Comparison of ENCODE assay signal across 17 mouse cellular contexts in the genomic region with DNA sequence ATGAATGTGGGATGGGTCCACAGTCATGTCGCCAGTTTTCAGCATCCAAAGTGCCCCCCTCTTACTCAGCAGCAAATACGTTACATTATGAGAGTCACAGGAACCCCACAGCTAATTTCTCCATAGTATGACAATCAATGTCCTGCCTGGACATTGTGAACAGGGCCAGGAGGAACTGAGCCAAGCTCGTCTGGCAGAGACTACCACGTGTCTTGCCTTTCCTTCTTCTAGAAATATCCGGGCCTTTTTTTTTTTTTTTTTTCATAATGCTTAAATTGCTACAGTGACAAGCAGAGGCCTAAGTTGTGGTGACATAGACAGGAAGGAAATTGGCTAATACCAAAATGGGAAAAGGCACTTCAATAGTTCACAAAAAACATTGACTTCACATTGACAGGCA. TPM values are rescaled to one million over a fixed set of nuclear protein-coding genes. Genes with fewer than 3 reads are reported as not detected.
DNase-seq lines count a peak whose midpoint lies in the region; ATAC-seq and TF ChIP-seq lines count a peak whose summit lies in the region.
"Had no signal": no experiment of that assay in that cellular context is flagged by ENCODE, and none has a peak within 500 bp of the region (broad histone marks: within the 10 kb centered on the region; RNA-seq: fewer than 3 reads in every experiment).

No protein-coding gene starts in this region.

- 69% methylated on average over 5 of the region's 5 CpGs for WGBS in heart, embryonic 12.5 days
- 58% methylated on average over 5 of the region's 5 CpGs for WGBS in liver, adult 2 months

- H3K4me3 ChIP-seq in heart, embryonic 12.5 days, result no peak overlapping the region
- no peak overlapping the region for H3K4me3 ChIP-seq in liver, adult 2 months (ENCODE audit: insufficient read depth, low read depth, low read length)
- H3K4me3 ChIP-seq: embryonic facial prominence, embryonic 15.5 days; forebrain, embryonic 10.5 days; limb, embryonic 15.5 days had no signal

- H3K36me3 ChIP-seq in heart, embryonic 12.5 days, result no peaks in the 10 kb centered on the region
- H3K36me3 ChIP-seq in liver, adult 2 months (ENCODE audit: control insufficient read depth, insufficient read depth, low read length), result no peaks in the 10 kb centered on the region
- H3K36me3 ChIP-seq: embryonic facial prominence, embryonic 15.5 days; forebrain, embryonic 10.5 days; limb, embryonic 15.5 days had no signal

- no peaks in the 10 kb centered on the region for H3K9me3 ChIP-seq in heart, embryonic 12.5 days (replicated peaks)
- H3K9me3 ChIP-seq: embryonic facial prominence, embryonic 15.5 days; forebrain, embryonic 10.5 days; limb, embryonic 15.5 days had no signal

- H3K27me3 ChIP-seq in heart, embryonic 12.5 days (replicated peaks), result no peaks in the 10 kb centered on the region
- no peaks in the 10 kb centered on the region for H3K27me3 ChIP-seq in liver, adult 2 months (ENCODE audit: control insufficient read depth, insufficient read depth, low read length)
- H3K27me3 ChIP-seq: embryonic facial prominence, embryonic 15.5 days; limb, embryonic 15.5 days had no signal

- H3K27ac ChIP-seq in heart, embryonic 12.5 days (ENCODE audit: poor library complexity, severe bottlenecking), result no peak overlapping the region
- H3K27ac ChIP-seq in liver, adult 2 months (replicated peaks; ENCODE audit: insufficient read depth, low read depth, low read length), result no peak overlapping the region
- H3K27ac ChIP-seq: embryonic facial prominence, embryonic 15.5 days; forebrain, embryonic 10.5 days; hindbrain, embryonic 14.5 days; limb, embryonic 15.5 days had no signal

- ATAC-seq in heart, embryonic 12.5 days (ENCODE audit: insufficient number of reproducible peaks, low FRiP score), result no peak
- peak; percentile 76 for ATAC-seq in granulocyte monocyte progenitor cell, adult 5-6 weeks (replicated peaks; ENCODE audit: poor library complexity, severe bottlenecking)

- H3K4me1 ChIP-seq in heart, embryonic 12.5 days (replicated peaks), result peaks cover 5% of the 10 kb centered on the region; the same call in 1 of the 2 replicates
- H3K4me1 ChIP-seq in liver, adult 2 months (ENCODE audit: control insufficient read depth, insufficient read depth, low read length), result no peaks in the 10 kb centered on the region
- H3K4me1 ChIP-seq: embryonic facial prominence, embryonic 15.5 days; forebrain, embryonic 10.5 days; limb, embryonic 15.5 days had no signal

- H3K4me2 ChIP-seq in heart, embryonic 12.5 days, result no peak overlapping the region
- H3K4me2 ChIP-seq: embryonic facial prominence, embryonic 15.5 days; hindbrain, embryonic 14.5 days; limb, embryonic 15.5 days had no signal

- no peak overlapping the region for H3K9ac ChIP-seq in heart, embryonic 12.5 days
- no peak overlapping the region for H3K9ac ChIP-seq in liver, adult 2 months (ENCODE audit: low read depth, low read length)
- H3K9ac ChIP-seq: embryonic facial prominence, embryonic 15.5 days; hindbrain, embryonic 14.5 days; limb, embryonic 15.5 days had no signal

- TF ChIP-seq CTCF in liver, adult 2 months (IDR thresholded peaks at IDR 0.05; ENCODE audit: low read depth, low read length), result no peak

- peak; percentile 94 for DNase-seq in heart, adult 11 months
- DNase-seq in liver, adult 2 months (ENCODE audit: extremely low read depth, low read depth, low spot score), result peak; percentile 42
- no peak for DNase-seq in liver
- DNase-seq in lung, postnatal 4 days, result peak; percentile 18 to 50
- no peak for DNase-seq in right cerebral cortex, postnatal 10 days (ENCODE audit: low spot score in 2 of 2)
- DNase-seq in embryo, embryonic 11 days, result no peak
- DNase-seq: adrenal gland, postnatal 10 days; cerebellum, adult 8-10 months; gastrocnemius, postnatal 10 days; kidney, adult 11 months; thymus, postnatal 14 days had no signal

- no peak for TF ChIP-seq POLR2A in liver, adult 2 months (IDR thresholded peaks at IDR 0.05; ENCODE audit: extremely low read depth, insufficient read depth, low read length)

- no peaks in the 10 kb centered on the region for H3K79me2 ChIP-seq in liver, adult 2 months (ENCODE audit: control insufficient read depth, insufficient read depth, low read length)

RNA-seq across cellular contexts. Expression of gene Dock8, which starts 10.5 kb away (rescaled TPM):
- 3.2 TPM in 2 replicates for polyA plus RNA-seq in heart, embryonic 12.5 days (2016; fragmentation: Nextera tagmentation; extraction: Ambion mirVana)
- 8.9 and 10.9 TPM in 2 replicates for total RNA-seq in liver, adult 2 months (2014; rRNA removed)
- polyA plus RNA-seq in liver, adult 2 months (2012; rRNA removed), result 9.7 and 10.8 TPM in 2 replicates
- 100 and 126 TPM in 2 replicates for total RNA-seq in granulocyte monocyte progenitor cell, adult 5-6 weeks (2014; fragmentation: Nextera tagmentation)
- total RNA-seq in granulocyte monocyte progenitor cell, adult 5-6 weeks (2017), result 46.1 and 58.8 TPM in 2 replicates

RNA-seq across cellular contexts. Expression of gene Cbwd1, which starts 27.4 kb away (rescaled TPM):
- 15.7 and 18.5 TPM in 2 replicates for polyA plus RNA-seq in heart, embryonic 12.5 days (2016; fragmentation: Nextera tagmentation; extraction: Ambion mirVana)
- 8.5 and 9.7 TPM in 2 replicates for total RNA-seq in liver, adult 2 months (2014; rRNA removed)
- 0.82 and 1.1 TPM in 2 replicates for polyA plus RNA-seq in liver, adult 2 months (2012; rRNA removed)
- total RNA-seq in granulocyte monocyte progenitor cell, adult 5-6 weeks (2014; fragmentation: Nextera tagmentation), result 5.3 and 14.2 TPM in 2 replicates
- 24.6 and 37.7 TPM in 2 replicates for total RNA-seq in granulocyte monocyte progenitor cell, adult 5-6 weeks (2017)

Comparison
In these comparisons a context has a peak if more than half of its experiments do, and no peak if none do; other contexts are left out.
1. DNase-seq: peak in heart, adult 11 months (single experiment), liver, adult 2 months (single experiment) and lung, postnatal 4 days (2 of 2); none in liver (single experiment), right cerebral cortex, postnatal 10 days (0 of 2) and embryo, embryonic 11 days (single experiment).